Mouse (Mus musculus): ENCODE measurements at regions not wholly inside any gene's neighbourhood (a gene's known extent, or its start where the extent isn't known, plus 50 kb on each side); places are given as distances from the start of the nearest gene placed in this dataset.

GRCm38 (mm10) chr7:55710872-55711558, 57.0 kb upstream of the Siglech start:
- peak; percentile 68 for DNase-seq (ENCODE audit: low read depth, low spot score)

All from embryo, embryonic 11.5 days (tissue).